Mouse (Mus musculus) limb, embryonic 11.5 days (tissue): ENCODE results near the gene Sirpa. TPM values are rescaled to one million over a fixed set of nuclear protein-coding genes. Genes with fewer than 3 reads are reported as not detected.

Experiments
- ATAC-seq: fragments of 200-750 bp; cut with Nextera tagmentation; 2 replicates; pipeline ENCODE4 v1.8.0; 2017; ENCODE audit warnings: low read depth; ENCODE audit not compliant: insufficient number of reproducible peaks, low FRiP score, low TSS enrichment
- DNase-seq: peaks from one replicate; pipeline ENCODE4 v3.0.0-alpha.2; 2015; ENCODE audit warnings: low spot score
- H3K27ac ChIP-seq: fragments of 300-500 bp; sonication (generic); replicated peaks from 2 replicates; pipeline ENCODE4 v1.5.1; 2014; ENCODE audit warnings: low read depth, mild to moderate bottlenecking, low read length
- H3K27me3 ChIP-seq: fragments of 300-500 bp; sonication (generic); 2 replicates; pipeline ENCODE4 v1.6.1; 2014; ENCODE audit warnings: mild to moderate bottlenecking, low read length, mixed read lengths; ENCODE audit not compliant: control insufficient read depth, insufficient read depth
- H3K36me3 ChIP-seq: fragments of 300-500 bp; sonication (generic); 2 replicates; pipeline ENCODE4 v1.6.1; 2014; ENCODE audit warnings: mild to moderate bottlenecking, low read length, moderate library complexity, mixed read lengths; ENCODE audit not compliant: control insufficient read depth, insufficient read depth
- H3K4me1 ChIP-seq: fragments of 300-500 bp; sonication (generic); 2 replicates; pipeline ENCODE4 v1.6.1; 2014; ENCODE audit warnings: low read length, mixed read lengths; ENCODE audit not compliant: control insufficient read depth, insufficient read depth
- H3K4me2 ChIP-seq: fragments of 300-500 bp; sonication (generic); 2 replicates; pipeline ENCODE4 v1.6.1; 2014; ENCODE audit warnings: low read depth, mild to moderate bottlenecking, moderate library complexity; ENCODE audit not compliant: severe bottlenecking
- H3K4me3 ChIP-seq: fragments of 300-500 bp; sonication (generic); 2 replicates; pipeline ENCODE4 v1.5.1; 2014; ENCODE audit warnings: low read depth, low read length
- H3K9ac ChIP-seq: fragments of 300-500 bp; sonication (generic); 2 replicates; pipeline ENCODE4 v1.6.1; 2014; ENCODE audit warnings: mild to moderate bottlenecking, low read length
- H3K9me3 ChIP-seq: fragments of 300-500 bp; sonication (generic); 2 replicates; pipeline ENCODE4 v1.6.1; 2016; ENCODE audit warnings: low read length; ENCODE audit not compliant: control insufficient read depth
- WGBS: fragments of 180-500 bp; shearing (Covaris S2); extraction: QIAGEN DNeasy Blood & Tissue Kit; methylation state at CpG from one replicate; pipeline ENCODE4 v1.1.7; 2014; 5-methylcytosine and 5-hydroxymethylcytosine counted together
- polyA plus RNA-seq: library from polyadenylated mRNA; unstranded; fragments of >200 nt; fragmentation: Nextera tagmentation; extraction: Ambion mirVana; gene quantifications from 2 replicates; pipeline ENCODE4 v1.2.1, GENCODE M21; 2014

The Sirpa gene
- polyA plus RNA-seq, 1 experiment from 2014 or later: 16.0 TPM

GRCm38 (mm10) chr2:129677664-129678063 is 85.0 kb downstream of the Sirpa start:
- ATAC-seq (no peak), DNase-seq (no peak)
- no peaks in the 10 kb centered on the region for H3K36me3 ChIP-seq
- WGBS: 38% methylated on average over 2 of the region's 2 CpGs
- H3K9ac ChIP-seq: no peak overlapping the region
- no peak overlapping the region for H3K4me2 ChIP-seq
- no peaks in the 10 kb centered on the region for H3K9me3 ChIP-seq
- H3K4me1 ChIP-seq: no peaks in the 10 kb centered on the region
- no peak overlapping the region for H3K4me3 ChIP-seq
- H3K27me3 ChIP-seq: no peaks in the 10 kb centered on the region
- H3K27ac ChIP-seq: no peak overlapping the region

GRCm38 (mm10) chr2:129679066-129679465 is 86.4 kb downstream of the Sirpa start:
- ATAC-seq (no peak), DNase-seq (no peak)
- 85% methylated on average over 5 of the region's 5 CpGs for WGBS
- Histone ChIP-seq H3K4me1 (no peaks in the 10 kb centered on the region), H3K27ac (no peak overlapping the region), H3K4me3 (no peak overlapping the region), H3K9me3 (no peaks in the 10 kb centered on the region), H3K9ac (no peak overlapping the region), H3K27me3 (no peaks in the 10 kb centered on the region), H3K36me3 (no peaks in the 10 kb centered on the region), H3K4me2 (no peak overlapping the region)

GRCm38 (mm10) chr2:129680236-129680635 is 87.6 kb downstream of the Sirpa start:
- Histone ChIP-seq H3K4me2 (no peak overlapping the region), H3K4me1 (no peaks in the 10 kb centered on the region), H3K9ac (no peak overlapping the region), H3K9me3 (no peaks in the 10 kb centered on the region), H3K27me3 (no peaks in the 10 kb centered on the region), H3K36me3 (no peaks in the 10 kb centered on the region), H3K27ac (no peak overlapping the region), H3K4me3 (no peak overlapping the region)
- 84% methylated on average over 3 of the region's 3 CpGs for WGBS
- no peak for DNase-seq
- no peak for ATAC-seq

Other genes starting within 250 kb of the Sirpa start
- gene Il1b, start 221.7 kb upstream of the Sirpa start, polyA plus RNA-seq: 0.28 TPM in 1 of 2 replicates, not detected in the other
- gene F830045P16Rik, start 56.2 kb upstream of the Sirpa start, polyA plus RNA-seq: not detected in 2 replicates
- gene Pdyn, start 107.0 kb downstream of the Sirpa start, polyA plus RNA-seq: not detected in 2 replicates
- 20.5 and 21.1 TPM in 2 replicates for gene Stk35, start 207.7 kb downstream of the Sirpa start, polyA plus RNA-seq